Mouse (Mus musculus) left cerebral cortex, adult 8-10 months (tissue): ENCODE measurements at regions not wholly inside any gene's neighbourhood (a gene's known extent, or its start where the extent isn't known, plus 50 kb on each side); places are given as distances from the start of the nearest gene placed in this dataset.

ENCODE experiments used
- DNase-seq, 2 experiments: peaks; one replicate each; pipeline ENCODE4 v3.0.0; 2022; ENCODE audit warnings: low spot score in 2 of 2

GRCm38 (mm10) chr8:8219701-8220394 lies 441.2 kb downstream of the Efnb2 start:
- no peak for DNase-seq

GRCm38 (mm10) chr8:8193036-8193435 lies 468.0 kb downstream of the Efnb2 start:
- no peak for DNase-seq

- DNase-seq: no peak
Measured at GRCm38 (mm10) chr8:8186046-8186445, 475.0 kb downstream of the Efnb2 start.

GRCm38 (mm10) chr8:8183233-8183622 lies 477.8 kb downstream of the Efnb2 start:
- DNase-seq: no peak

GRCm38 (mm10) chr8:8182616-8183232 lies 478.3 kb downstream of the Efnb2 start:
- no peak for DNase-seq

GRCm38 (mm10) chr8:8182108-8182507 lies 478.9 kb downstream of the Efnb2 start:
- no peak for DNase-seq

GRCm38 (mm10) chr8:8174286-8174685 lies 486.8 kb downstream of the Efnb2 start:
- DNase-seq: no peak

- DNase-seq: no peak
Measured at GRCm38 (mm10) chr8:8168674-8169073, 492.4 kb downstream of the Efnb2 start.

- DNase-seq: no peak
Measured at GRCm38 (mm10) chr8:8168250-8168649, 492.8 kb downstream of the Efnb2 start.

- DNase-seq: no peak
Measured at GRCm38 (mm10) chr8:8147527-8147926, 513.5 kb downstream of the Efnb2 start.

- DNase-seq: no peak
Measured at GRCm38 (mm10) chr8:8142933-8143495, 518.0 kb downstream of the Efnb2 start.

- DNase-seq: no peak
Measured at GRCm38 (mm10) chr8:8142461-8142860, 518.6 kb downstream of the Efnb2 start.

- no peak for DNase-seq
Measured at GRCm38 (mm10) chr8:8139720-8140119, 521.3 kb downstream of the Efnb2 start.

- DNase-seq: peak in 1 of 2 experiments; percentile 46
Measured at GRCm38 (mm10) chr8:8133001-8133785, 527.8 kb downstream of the Efnb2 start.

- no peak for DNase-seq
Measured at GRCm38 (mm10) chr8:8131961-8132376, 529.1 kb downstream of the Efnb2 start.

- no peak for DNase-seq
Measured at GRCm38 (mm10) chr8:8130806-8131205, 530.2 kb downstream of the Efnb2 start.

- no peak for DNase-seq
Measured at GRCm38 (mm10) chr8:8115595-8116429, 545.2 kb downstream of the Efnb2 start.

- no peak for DNase-seq
Measured at GRCm38 (mm10) chr8:8114604-8115003, 546.4 kb downstream of the Efnb2 start.

- DNase-seq: no peak
Measured at GRCm38 (mm10) chr8:8109785-8110350, 551.2 kb downstream of the Efnb2 start.

GRCm38 (mm10) chr8:8103492-8103891 lies 557.5 kb downstream of the Efnb2 start:
- no peak for DNase-seq
